Mouse (Mus musculus) MEL (cell line): ENCODE data around the gene Mypop. TPM values are rescaled to one million over a fixed set of nuclear protein-coding genes. Genes with fewer than 3 reads are reported as not detected.

Experiments
- DNase-seq: peaks from one replicate; pipeline ENCODE4 v3.0.0; 2011; ENCODE audit warnings: low read depth, low spot score
- H3K27ac ChIP-seq: 2 replicates; pipeline ENCODE4 v1.5.1; 2012; ENCODE audit warnings: low read depth, mild to moderate bottlenecking, control low read depth, low read length, moderate library complexity; ENCODE audit not compliant: control insufficient read depth
- H3K27me3 ChIP-seq, 2 experiments: fragments of 150-350 bp in 1 of 2; sonication (generic) in 1 of 2; 2 replicates each; pipeline ENCODE4 v1.6.1; 2012; ENCODE audit warnings: low read length in 2 of 2, mild to moderate bottlenecking in 2 of 2, improper control_type of control experiment in 1 of 2, moderate library complexity in 1 of 2; ENCODE audit not compliant: insufficient read depth in 2 of 2, control insufficient read depth in 1 of 2
- H3K36me3 ChIP-seq, 2 experiments: 2 replicates each; pipeline ENCODE4 v1.6.1; 2012 to 2014; ENCODE audit warnings: low read length in 2 of 2, improper control_type of control experiment in 1 of 2, inconsistent platforms in 1 of 2, mild to moderate bottlenecking in 1 of 2; ENCODE audit not compliant: insufficient read depth in 2 of 2, control insufficient read depth in 1 of 2
- H3K4me1 ChIP-seq, 2 experiments: fragments of 150-350 bp in 1 of 2; sonication (generic) in 1 of 2; 2 replicates each; pipeline ENCODE4 v1.6.1; 2012; ENCODE audit warnings: low read length in 2 of 2, improper control_type of control experiment in 1 of 2, mild to moderate bottlenecking in 1 of 2; ENCODE audit not compliant: insufficient read depth in 2 of 2, control insufficient read depth in 1 of 2
- H3K4me3 ChIP-seq, 2 experiments: fragments of 150-350 bp in 1 of 2; sonication (generic) in 1 of 2; 2 replicates each; pipeline ENCODE4 v1.5.1; 2012; ENCODE audit warnings: low read depth in 2 of 2, low read length in 2 of 2, mild to moderate bottlenecking in 2 of 2, moderate library complexity in 2 of 2, control low read depth in 1 of 2, improper control_type of control experiment in 1 of 2; ENCODE audit not compliant: control insufficient read depth in 1 of 2, insufficient read depth in 1 of 2
- H3K79me2 ChIP-seq: 2 replicates; pipeline ENCODE4 v1.6.1; 2012; ENCODE audit warnings: mild to moderate bottlenecking, low read length, moderate library complexity; ENCODE audit not compliant: control insufficient read depth, poor library complexity, insufficient read depth
- H3K9ac ChIP-seq: 2 replicates; pipeline ENCODE4 v1.6.1; 2012; ENCODE audit warnings: low read depth, mild to moderate bottlenecking, control low read depth, low read length, moderate library complexity; ENCODE audit not compliant: control insufficient read depth, poor library complexity, severe bottlenecking
- H3K9me3 ChIP-seq: fragments of 150-350 bp; sonication (generic); replicated peaks from 2 replicates; pipeline ENCODE4 v1.6.1; 2012; ENCODE audit warnings: mild to moderate bottlenecking, low read length, improper control_type of control experiment, moderate library complexity; ENCODE audit not compliant: insufficient read depth
- BHLHE40 ChIP-seq: IDR thresholded peaks from 2 replicates; pipeline ENCODE4 v1.6.1; 2012; ENCODE audit warnings: low read depth, mild to moderate bottlenecking, inconsistent platforms, low read length, improper control_type of control experiment, borderline replicate concordance
- CHD2 ChIP-seq: IDR thresholded peaks from 2 replicates; pipeline ENCODE4 v1.6.1; 2011; ENCODE audit warnings: low read length, improper control_type of control experiment
- CTCF ChIP-seq, 3 experiments: IDR thresholded peaks in 2 of 3; conservative IDR thresholded peaks in 1 of 3; 2 replicates each; pipeline ENCODE4 v1.5.1; 2011 to 2012; ENCODE audit warnings: low read length in 3 of 3, low read depth in 2 of 3, mild to moderate bottlenecking in 2 of 3, improper control_type of control experiment in 1 of 3, inconsistent platforms in 1 of 3, mixed read lengths in 1 of 3, moderate library complexity in 1 of 3; ENCODE audit not compliant: control insufficient read depth in 1 of 3, insufficient read depth in 1 of 3, poor library complexity in 1 of 3, severe bottlenecking in 1 of 3
- E2F4 ChIP-seq: IDR thresholded peaks from 2 replicates; pipeline ENCODE4 v1.6.1; 2011; ENCODE audit warnings: low read depth, low read length, improper control_type of control experiment, borderline replicate concordance
- ELF1 ChIP-seq: IDR thresholded peaks from 2 replicates; pipeline ENCODE4 v1.6.1; 2014; ENCODE audit warnings: low read depth, mild to moderate bottlenecking, inconsistent platforms, low read length, improper control_type of control experiment, moderate library complexity
- EP300 ChIP-seq, 2 experiments: IDR thresholded peaks; 2 replicates each; pipeline ENCODE4 v1.6.1; 2011; ENCODE audit warnings: improper control_type of control experiment in 2 of 2, low read length in 2 of 2, low read depth in 1 of 2, mild to moderate bottlenecking in 1 of 2
- KAT2A ChIP-seq: conservative IDR thresholded peaks from 2 replicates; pipeline ENCODE4 v1.6.1; 2012; ENCODE audit warnings: low read depth, low read length, improper control_type of control experiment, inconsistent platforms
- MEF2A ChIP-seq: IDR thresholded peaks from 2 replicates; pipeline ENCODE4 v1.6.1; 2014; ENCODE audit warnings: low read depth, mild to moderate bottlenecking, inconsistent platforms, low read length, improper control_type of control experiment; ENCODE audit not compliant: poor library complexity, insufficient replicate concordance, severe bottlenecking; ENCODE audit errors: extremely low read depth
- MYC ChIP-seq: IDR thresholded peaks from 2 replicates; pipeline ENCODE4 v1.6.1; 2011; ENCODE audit warnings: low read depth, mild to moderate bottlenecking, low read length, improper control_type of control experiment, moderate library complexity
- POLR2AphosphoS2 ChIP-seq: IDR thresholded peaks from 2 replicates; pipeline ENCODE4 v1.6.1; 2011; ENCODE audit warnings: low read length, improper control_type of control experiment
- POLR2AphosphoS5 ChIP-seq: IDR thresholded peaks from 2 replicates; pipeline ENCODE4 v1.6.1; 2012; ENCODE audit warnings: low read depth, borderline replicate concordance, mild to moderate bottlenecking, inconsistent platforms, low read length, moderate library complexity, mixed read lengths
- RAD21 ChIP-seq: IDR thresholded peaks from 2 replicates; pipeline ENCODE4 v1.6.1; 2011; ENCODE audit warnings: mild to moderate bottlenecking, low read depth, low read length, improper control_type of control experiment
- RCOR1 ChIP-seq: IDR thresholded peaks from 2 replicates; pipeline ENCODE4 v1.6.1; 2012; ENCODE audit warnings: low read depth, mild to moderate bottlenecking, inconsistent platforms, low read length, improper control_type of control experiment
- SMC3 ChIP-seq: IDR thresholded peaks from 2 replicates; pipeline ENCODE4 v1.6.1; 2011; ENCODE audit warnings: low read depth, low read length, improper control_type of control experiment
- TCF12 ChIP-seq: IDR thresholded peaks from 2 replicates; pipeline ENCODE4 v1.6.1; 2014; ENCODE audit warnings: low read depth, mild to moderate bottlenecking, inconsistent platforms, low read length, improper control_type of control experiment, moderate library complexity
- UBTF ChIP-seq: IDR thresholded peaks from 2 replicates; pipeline ENCODE4 v1.6.1; 2012; ENCODE audit warnings: low read depth, mild to moderate bottlenecking, inconsistent platforms, low read length, improper control_type of control experiment, moderate library complexity, borderline replicate concordance; ENCODE audit not compliant: insufficient read depth
- ZNF384 ChIP-seq: IDR thresholded peaks from 2 replicates; pipeline ENCODE4 v1.6.1; 2012; ENCODE audit warnings: low read depth, mild to moderate bottlenecking, inconsistent platforms, low read length, improper control_type of control experiment
- polyA plus RNA-seq, 2 experiments: library from polyadenylated mRNA; stranded (reverse) in 1 of 2; unstranded in 1 of 2; fragments of >175 nt in 1 of 2; fragments of >200 nt in 1 of 2; gene quantifications; 2 replicates each; pipeline versions ENCODE4 v1.2.1 to v1.2.4; 2012; ENCODE audit warnings: low replicate concordance in 2 of 2, low read depth in 1 of 2; ENCODE audit not compliant: insufficient read length in 2 of 2, insufficient read depth in 1 of 2, missing spikeins in 1 of 2
- total RNA-seq: library from RNA; depleted of rRNA; stranded (reverse); fragments of 300-350 nt; gene quantifications from 2 replicates; pipeline ENCODE4 v1.2.3, GENCODE M21; 2012

Mypop gene
- total and polyA plus RNA-seq, 3 experiments = 1.2 to 6.5 TPM; not detected in 1

- H3K27ac ChIP-seq = no peak overlapping the region
- H3K9me3 ChIP-seq = no peaks in the 10 kb centered on the region
- TF ChIP-seq CTCF (IDR thresholded peaks at IDR 0.05 in 2 of 3, conservative IDR thresholded peaks at IDR 0.05 in 1 of 3; ENCODE audit: control insufficient read depth in 1 of 3, insufficient read depth in 1 of 3, low read depth in 2 of 3, low read length in 3 of 3, poor library complexity in 1 of 3, severe bottlenecking in 1 of 3) = peak; percentile 72 to 85 (median 83)
- no peak for TF ChIP-seq RCOR1
- peak; percentile 36 for TF ChIP-seq RAD21
- TF ChIP-seq KAT2A = no peak
- peak; percentile 55 for TF ChIP-seq SMC3
- TF ChIP-seq, all 39 proteins: peak for 3
- Histone ChIP-seq H3K36me3 (peaks cover 8 to 22% of the 10 kb centered on the region in 2 experiments), H3K4me3 (no peak overlapping the region), H3K4me1 (peaks cover 9 to 14% of the 10 kb centered on the region in 2 experiments), H3K9ac (no peak overlapping the region), H3K79me2 (peaks cover 21% of the 10 kb centered on the region), H3K27me3 (no peaks in the 10 kb centered on the region)
- DNase-seq = peak; percentile 75
These were observed 38.1 kb downstream of the Mypop start for GRCm38 (mm10) chr7:19029084-19029653.

GRCm38 (mm10) chr7:19031641-19032040, 40.6 kb downstream of the Mypop start:
- H3K36me3 ChIP-seq = peaks cover 9 to 10% of the 10 kb centered on the region in 2 experiments
- TF ChIP-seq POLR2AphosphoS2 = no peak
- TF ChIP-seq TCF12 = no peak
- no peak for TF ChIP-seq E2F4
- no peak for TF ChIP-seq ELF1
- TF ChIP-seq MEF2A = no peak
- TF ChIP-seq UBTF = no peak
- no peak for TF ChIP-seq MYC
- TF ChIP-seq POLR2AphosphoS5 = no peak
- TF ChIP-seq RCOR1 = no peak
- TF ChIP-seq BHLHE40 = no peak
- TF ChIP-seq CHD2 = no peak
- TF ChIP-seq EP300 (IDR thresholded peaks at IDR 0.05; ENCODE audit: low read depth in 1 of 2, low read length in 2 of 2) = no peak
- no peak for TF ChIP-seq ZNF384
- peaks cover under 1% of the 10 kb centered on the region; the same call in 1 of the 2 replicates for H3K79me2 ChIP-seq
- no peaks in the 10 kb centered on the region for H3K27me3 ChIP-seq
- DNase-seq = no peak
- H3K4me3 ChIP-seq = no peak overlapping the region
- H3K9me3 ChIP-seq = no peaks in the 10 kb centered on the region
- H3K27ac ChIP-seq = no peak overlapping the region
- no peak overlapping the region for H3K9ac ChIP-seq
- peaks cover 5 to 7% of the 10 kb centered on the region in 2 experiments; a peak in 3 of 4 replicates for H3K4me1 ChIP-seq
